Mouse (Mus musculus): ENCODE results near the gene Cdc6.

The Cdc6 gene

DNA sequence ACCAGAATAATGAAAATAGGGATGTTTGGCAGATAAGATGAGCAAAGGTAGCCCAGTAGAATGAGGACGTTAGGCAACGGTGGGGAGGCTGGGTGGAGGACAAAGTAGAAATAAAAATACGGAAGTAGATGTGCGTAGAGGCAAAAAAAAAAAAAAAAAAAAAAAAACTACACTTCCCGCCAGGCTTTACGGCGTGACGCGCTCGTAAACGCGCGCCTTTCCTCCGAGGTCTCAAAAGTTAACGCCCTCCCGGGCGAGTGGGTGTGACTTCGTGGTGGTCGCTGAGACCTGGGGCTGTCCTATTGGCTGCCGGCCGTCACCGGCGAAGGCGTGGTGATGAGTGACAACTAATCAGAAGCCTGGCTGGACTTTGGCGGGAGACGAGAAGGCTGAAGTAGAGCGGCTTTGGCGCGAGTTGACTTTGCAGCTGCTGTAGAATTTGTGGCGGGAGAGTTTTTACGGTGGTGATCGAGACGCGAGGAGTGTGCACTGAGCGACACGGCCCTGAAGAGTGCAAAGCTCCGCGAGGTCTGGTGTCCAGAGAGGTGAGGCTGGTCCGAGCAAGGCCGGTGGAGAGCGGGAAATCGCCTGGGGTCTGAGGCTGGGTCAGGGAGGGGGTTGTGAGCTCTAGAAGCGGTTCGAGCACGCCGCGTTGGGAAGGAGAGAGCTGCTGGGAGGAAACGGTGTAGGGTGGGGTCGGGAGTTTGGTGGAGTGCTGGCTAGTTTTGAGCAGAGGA, at the start of gene Cdc6:
TSS of gene Cdc6 (plus strand) at position 365 of the 737 bp plus-strand sequence.
- peak; percentile 99 for DNase-seq (ENCODE audit: low spot score)

DNA sequence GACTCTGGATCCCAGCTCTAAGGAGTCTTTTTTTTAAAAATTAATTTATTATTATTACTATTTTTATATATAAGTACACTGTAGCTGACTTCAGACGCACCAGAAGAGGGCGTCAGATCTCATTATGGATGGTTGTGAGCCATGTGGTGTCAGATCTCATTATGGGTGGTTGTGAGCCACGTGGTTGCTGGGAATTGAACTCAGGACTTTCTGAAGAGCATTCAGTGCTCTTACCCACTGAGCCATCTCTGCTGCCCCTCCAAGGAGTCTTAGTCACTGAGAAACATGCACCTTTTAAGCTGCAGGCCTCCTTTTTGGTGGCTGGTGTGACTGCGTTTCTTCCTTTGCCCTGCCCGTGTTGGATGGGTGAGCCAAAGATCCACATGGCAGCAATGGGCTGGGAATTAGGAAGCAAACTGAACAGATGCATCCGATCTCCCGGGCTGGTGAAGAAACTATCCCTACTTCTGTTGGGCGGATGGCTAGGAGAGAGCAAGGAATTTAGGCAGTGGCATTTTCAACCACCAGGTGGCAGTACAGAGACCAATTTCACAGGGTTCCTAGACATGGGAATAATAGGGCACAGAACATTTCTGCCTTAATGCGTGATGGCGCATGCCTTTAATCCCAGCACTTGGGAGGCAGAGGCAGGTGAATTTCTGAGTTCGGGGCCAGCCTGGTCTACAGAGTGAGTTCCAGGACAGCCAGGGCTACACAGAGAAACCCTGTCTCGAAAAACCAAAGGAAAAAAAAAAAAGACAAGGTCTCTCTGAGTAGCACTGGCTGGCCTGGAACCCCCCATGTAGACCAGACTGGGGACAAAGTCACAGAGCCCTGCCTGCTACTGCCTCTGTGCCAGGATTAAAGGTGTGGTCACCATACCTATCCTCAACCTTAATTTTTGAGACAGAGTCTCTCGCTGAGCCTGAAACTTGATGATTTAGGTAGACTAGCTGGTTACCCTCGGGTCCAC, 48.6 kb upstream of the Cdc6 start:
- peak; percentile 91 for DNase-seq (ENCODE audit: low spot score)

GRCm38 (mm10) chr11:98863028-98863750, 44.4 kb upstream of the Cdc6 start, which contains the start of gene Wipf2:
Gene Wipf2 (plus strand): TSS chr11:98863638.
- peak; percentile 94 for DNase-seq (ENCODE audit: low spot score)

- peak; percentile 37 for DNase-seq (ENCODE audit: low spot score)
These were observed 43.7 kb upstream of the Cdc6 start for GRCm38 (mm10) chr11:98863751-98864429.

DNA sequence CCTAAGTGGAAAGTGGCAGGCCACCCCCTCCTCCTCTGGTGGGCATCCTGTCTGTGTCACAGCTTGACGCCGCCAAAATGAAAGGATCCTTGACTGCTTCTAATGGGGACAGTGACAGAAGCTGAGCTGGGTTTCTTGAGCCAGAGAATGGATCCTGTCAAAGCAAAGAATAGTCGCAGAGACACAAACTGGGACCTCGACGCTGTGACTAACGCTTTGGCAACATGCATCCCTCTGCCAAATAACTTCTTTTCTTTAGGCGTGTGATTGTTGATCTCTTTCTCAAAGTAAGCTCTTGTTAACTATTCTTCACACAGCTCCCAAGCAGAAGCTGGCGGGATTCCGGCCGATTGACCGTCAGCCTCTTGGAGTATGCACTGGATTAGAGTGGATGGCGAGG, 40.3 kb upstream of the Cdc6 start:
- DNase-seq (ENCODE audit: low spot score) = no peak

DNA sequence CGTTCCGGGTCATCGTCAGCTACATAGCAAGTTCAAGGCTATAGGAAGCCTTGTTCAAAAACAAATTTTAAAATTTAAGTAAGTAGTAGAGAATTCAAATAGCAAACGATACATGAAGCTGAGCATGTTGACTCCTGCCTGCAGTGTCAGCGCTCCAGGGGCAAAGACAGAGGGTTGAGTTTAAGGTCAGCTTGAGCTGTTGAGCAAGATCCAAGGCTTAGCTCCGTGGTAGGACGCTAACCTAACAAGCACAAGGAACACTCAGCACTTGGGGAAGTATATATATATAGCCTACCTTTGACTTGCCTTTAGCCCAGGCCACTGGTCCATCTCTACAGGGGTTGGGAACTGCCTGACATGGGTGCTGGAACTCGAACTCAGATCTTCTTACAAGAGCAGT, 37.7 kb upstream of the Cdc6 start:
- DNase-seq (ENCODE audit: low spot score) = no peak

DNA sequence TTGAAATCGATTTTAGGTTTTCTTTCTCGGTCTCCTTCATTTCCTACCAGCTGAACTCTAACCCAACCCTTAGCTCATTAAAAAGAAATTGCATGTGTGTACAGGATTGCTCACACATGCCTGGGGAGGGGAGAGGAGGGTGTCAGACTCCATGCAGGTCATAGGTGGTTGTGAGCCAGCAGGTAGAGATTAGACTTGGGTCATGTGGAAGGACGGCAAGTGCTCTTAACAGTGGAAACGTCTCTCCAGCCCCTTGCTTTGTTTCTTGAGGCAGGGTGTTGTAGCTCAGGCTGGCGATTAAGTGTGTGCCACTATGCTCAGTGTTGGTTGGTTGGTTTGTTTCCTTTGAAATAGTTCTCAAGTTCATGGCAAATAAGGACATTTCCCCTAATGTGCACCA, 36.8 kb upstream of the Cdc6 start:
- DNase-seq (ENCODE audit: low spot score) = no peak

DNA sequence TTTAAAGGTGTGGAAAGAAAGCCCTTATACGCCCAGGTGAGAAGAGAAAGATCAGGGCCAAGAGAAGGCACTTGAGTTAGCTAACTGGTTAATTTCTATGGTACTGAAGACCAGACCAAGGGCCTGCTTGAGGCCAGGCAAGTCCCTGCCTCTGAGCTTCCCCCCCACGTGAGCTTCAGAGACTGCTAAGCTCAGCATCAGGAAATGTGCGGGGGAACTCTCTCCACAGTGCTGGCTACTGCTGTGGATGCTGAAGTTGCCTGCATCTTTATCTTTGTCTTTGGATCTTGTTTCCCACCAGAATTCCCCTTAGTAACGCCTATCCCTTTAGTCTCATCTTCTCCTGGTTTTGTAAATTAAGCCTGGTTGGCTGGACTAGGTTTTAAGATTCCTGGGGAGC, 36.2 kb upstream of the Cdc6 start:
- no peak for DNase-seq (ENCODE audit: low spot score)

GRCm38 (mm10) chr11:98872040-98872439, 35.6 kb upstream of the Cdc6 start:
- DNase-seq (ENCODE audit: low spot score) = no peak

DNA sequence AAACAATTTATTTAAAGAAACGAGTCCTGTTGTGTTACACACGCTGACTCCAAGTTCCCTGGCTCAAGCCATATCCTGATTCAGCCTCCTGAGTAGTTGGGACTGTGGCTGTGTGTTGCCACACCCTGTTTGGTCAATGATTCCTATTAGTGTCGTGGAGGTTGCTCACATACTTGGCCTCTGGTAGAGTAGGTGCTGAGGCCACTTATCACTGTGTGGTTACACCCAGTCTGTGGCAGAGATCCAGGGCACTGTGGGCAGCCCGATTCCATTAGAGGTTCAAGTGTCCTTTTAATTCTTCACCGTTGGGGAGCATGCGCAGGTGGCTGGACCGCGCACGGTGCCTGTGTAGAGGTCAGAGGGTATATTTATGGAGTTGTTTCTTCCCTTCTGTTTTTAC, 33.7 kb upstream of the Cdc6 start:
- DNase-seq (ENCODE audit: low spot score) = no peak

GRCm38 (mm10) chr11:98877001-98877400, 30.6 kb upstream of the Cdc6 start:
- DNase-seq (ENCODE audit: low spot score) = no peak

DNA sequence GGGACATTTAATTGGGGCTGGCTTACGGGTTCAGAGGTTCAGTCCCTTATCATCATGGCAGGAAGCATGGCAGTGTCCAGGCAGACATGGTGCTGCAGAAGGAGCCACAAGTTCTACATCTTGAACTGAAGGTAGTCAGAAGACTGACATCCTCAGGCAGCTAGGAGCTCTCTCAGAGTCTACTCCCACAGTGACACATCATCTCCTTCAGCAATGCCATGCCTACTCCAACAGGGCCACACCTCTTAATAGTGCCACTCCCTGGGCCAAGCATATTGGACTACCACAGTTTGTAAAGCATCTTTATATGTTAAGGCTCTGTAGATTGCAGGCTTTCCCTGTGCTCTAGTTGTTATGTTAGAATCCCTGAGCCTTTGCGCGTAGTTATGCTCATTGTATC, 19.9 kb upstream of the Cdc6 start:
- DNase-seq (ENCODE audit: low spot score) = no peak

- no peak for DNase-seq (ENCODE audit: low spot score)
These were observed 18.5 kb upstream of the Cdc6 start for GRCm38 (mm10) chr11:98889077-98889476.

DNA sequence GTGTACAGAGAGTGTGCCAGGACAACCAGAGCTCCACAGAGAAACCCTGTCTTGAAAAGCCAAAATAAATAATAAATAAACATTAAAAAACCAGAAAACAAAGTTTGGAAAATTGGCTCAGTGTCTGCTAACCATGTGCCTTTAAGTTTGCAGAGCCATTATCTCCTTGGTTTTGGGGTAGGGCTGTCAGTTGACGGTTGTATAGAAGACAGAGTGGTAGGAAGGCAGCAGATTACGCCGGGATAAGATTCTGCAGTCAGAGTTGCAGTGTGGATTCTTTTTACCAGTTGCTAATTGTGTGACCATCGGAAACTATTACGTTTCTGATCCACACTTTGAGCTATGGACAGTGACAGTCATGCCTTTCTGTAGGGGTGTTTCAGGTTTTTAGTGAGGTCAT, 17.6 kb upstream of the Cdc6 start:
- DNase-seq (ENCODE audit: low spot score) = no peak

DNA sequence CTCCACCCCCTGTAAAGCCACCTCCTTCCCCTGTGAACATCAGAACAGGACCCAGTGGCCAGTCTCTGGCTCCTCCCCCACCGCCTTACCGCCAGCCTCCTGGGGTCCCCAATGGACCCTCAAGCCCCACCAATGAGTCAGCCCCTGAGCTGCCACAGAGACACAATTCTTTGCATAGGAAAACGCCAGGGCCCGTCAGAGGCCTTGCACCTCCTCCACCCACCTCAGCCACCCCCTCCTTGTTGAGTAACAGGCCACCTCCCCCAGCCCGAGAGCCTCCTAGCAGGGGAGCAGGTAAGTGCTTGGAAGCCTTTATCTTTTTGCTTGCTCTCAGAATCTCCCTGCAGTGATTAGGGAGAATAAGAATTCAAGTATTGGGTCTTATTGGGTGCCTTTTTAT, 15.2 kb upstream of the Cdc6 start:
- DNase-seq (ENCODE audit: low spot score) = no peak

- DNase-seq (ENCODE audit: low spot score) = no peak
These were observed 7.0 kb upstream of the Cdc6 start for GRCm38 (mm10) chr11:98900529-98901125.

DNA sequence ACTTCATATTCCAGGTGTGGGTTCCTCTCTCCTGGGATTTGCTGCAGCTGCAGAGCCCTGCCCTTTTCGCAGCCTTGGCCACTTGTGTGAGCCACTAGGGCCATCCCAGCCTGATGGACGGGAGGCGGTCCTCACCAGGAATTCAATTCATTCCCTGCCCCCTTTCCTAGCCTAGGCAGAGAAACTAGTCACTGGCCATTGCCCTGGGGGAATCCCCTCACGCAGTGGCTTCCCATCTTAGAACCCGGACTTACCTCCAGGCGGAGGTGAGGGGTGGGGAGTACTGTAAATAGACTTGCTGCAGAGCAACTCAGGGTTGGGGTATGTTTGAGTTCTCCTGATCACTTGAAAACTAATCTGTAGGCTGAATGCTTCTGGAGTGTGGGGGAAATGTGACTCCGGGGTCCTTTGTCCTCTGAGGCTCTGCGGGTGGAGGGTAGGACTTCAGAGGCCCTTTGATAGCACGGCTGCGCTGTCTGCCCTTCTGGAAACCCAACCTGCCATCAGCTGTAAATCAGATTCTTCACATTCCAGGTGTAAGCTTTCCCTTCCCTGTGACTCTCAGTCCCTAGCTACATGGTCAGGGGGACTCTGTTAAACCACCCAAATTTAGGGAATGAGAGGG, 4.9 kb upstream of the Cdc6 start:
- no peak for DNase-seq (ENCODE audit: low spot score)

- DNase-seq (ENCODE audit: low spot score) = peak; percentile 74
These were observed 3.0 kb upstream of the Cdc6 start for GRCm38 (mm10) chr11:98904577-98904976.

DNA sequence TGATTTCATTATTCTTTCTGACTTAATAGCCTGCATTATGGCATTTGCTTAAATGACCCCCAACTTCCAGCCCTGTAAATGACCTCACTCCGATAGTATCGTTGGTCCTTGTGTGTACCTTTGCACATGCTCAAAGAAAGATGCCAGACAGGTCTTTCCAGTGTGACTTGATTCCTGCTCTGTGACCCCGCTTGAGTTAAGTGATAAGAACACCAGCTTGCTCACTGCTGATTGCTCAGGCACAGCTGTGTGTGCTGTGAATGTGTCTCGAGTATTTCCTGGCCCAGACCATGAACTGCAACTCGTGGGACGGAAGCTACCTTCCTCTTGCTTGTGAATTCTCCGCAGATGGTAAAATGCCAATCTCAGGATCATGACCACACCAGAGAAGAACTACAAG, 2.6 kb upstream of the Cdc6 start:
- DNase-seq (ENCODE audit: low spot score) = peak; percentile 60

DNA sequence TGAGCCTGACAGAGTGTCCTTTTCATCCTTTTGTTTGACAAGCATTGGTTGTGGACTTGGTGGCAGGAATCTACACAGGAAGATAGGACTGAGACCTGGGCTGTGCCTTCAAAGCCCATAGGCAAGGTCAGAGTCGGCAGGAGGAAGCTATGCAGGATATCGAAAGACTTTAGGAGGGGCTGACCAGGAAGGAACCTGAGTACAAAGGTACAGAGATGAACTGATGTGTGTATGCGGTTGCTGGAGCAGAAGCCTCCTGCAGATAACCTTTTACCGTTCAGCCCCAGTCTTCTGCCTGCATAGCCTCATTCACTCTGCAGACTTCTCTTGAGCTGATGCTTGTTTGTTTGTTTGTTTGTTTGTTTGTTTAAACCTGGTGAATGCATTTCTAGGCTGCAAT, 2.0 kb upstream of the Cdc6 start:
- no peak for DNase-seq (ENCODE audit: low spot score)

DNA sequence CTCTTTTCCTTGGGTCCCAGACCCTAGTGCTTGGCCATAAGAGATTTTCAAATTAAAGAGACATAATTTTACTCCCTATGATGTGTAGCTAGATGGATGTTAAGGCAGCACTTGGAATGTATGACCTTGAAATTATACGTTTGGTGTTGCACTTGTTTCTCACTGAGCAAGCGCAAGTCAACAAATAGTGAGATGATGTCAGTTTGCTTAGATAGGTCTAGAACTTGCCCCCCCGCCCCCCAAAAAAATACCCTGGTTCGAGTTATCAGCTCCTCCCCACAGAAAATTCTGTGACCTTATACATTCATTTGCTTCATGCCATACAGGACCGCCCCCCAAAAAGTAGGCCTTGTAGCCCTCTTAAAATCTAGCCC, 551 bp upstream of the Cdc6 start:
- no peak for DNase-seq (ENCODE audit: low spot score)
